Mouse (Mus musculus): ENCODE data around the gene Lpar6.

- TF ChIP-seq CTCF (IDR thresholded peaks at IDR 0.05; ENCODE audit: low read depth, low read length) (no peak), GATA1 (IDR thresholded peaks at IDR 0.05; ENCODE audit: borderline replicate concordance, low read length) (no peak), GATA2 (IDR thresholded peaks at IDR 0.05; ENCODE audit: borderline replicate concordance, low read depth, low read length) (no peak), TAL1 (conservative IDR thresholded peaks at IDR 0.05; ENCODE audit: low read depth, low read length) (no peak), POLR2AphosphoS5 (IDR thresholded peaks at IDR 0.05; ENCODE audit: insufficient replicate concordance, low read depth, low read length) (no peak)
Observed at GRCm38 (mm10) chr14:73279096-73279495, 41.4 kb downstream of the Lpar6 start.
